Mouse (Mus musculus) testis, adult 2 months (tissue): Measurements from ENCODE around the gene Olfr520.

ENCODE experiments used
- CTCF ChIP-seq: fragments of 200-500 bp; IDR thresholded peaks from 2 replicates; pipeline ENCODE4 v1.5.1; 2012; ENCODE audit warnings: low read depth, mild to moderate bottlenecking, inconsistent platforms, low read length, moderate library complexity; ENCODE audit not compliant: control insufficient read depth, insufficient read depth, insufficient replicate concordance
- POLR2A ChIP-seq: fragments of 200-500 bp; IDR thresholded peaks from 2 replicates; pipeline ENCODE4 v1.6.1; 2012; ENCODE audit warnings: low read depth, mild to moderate bottlenecking, inconsistent platforms, low read length, moderate library complexity; ENCODE audit not compliant: control insufficient read depth

GRCm38 (mm10) chr7:99699106-99699505 lies 31.0 kb upstream of the Olfr520 start:
- TF ChIP-seq CTCF (no peak), POLR2A (no peak)
